Mouse (Mus musculus) layer of hippocampus, adult 6 months (tissue): Measurements from ENCODE around the gene Zfp784. TPM values are rescaled to one million over a fixed set of nuclear protein-coding genes. Genes with fewer than 3 reads are reported as not detected.

Experiments used
- long read RNA-seq, 2 experiments: library from polyadenylated mRNA; unstranded; transcript quantifications; one replicate each; pipeline ENCODE4 v2.0.0; 2019 to 2020
- polyA plus RNA-seq: library from polyadenylated mRNA; unstranded; fragments of <200 nt; fragmentation: Nextera tagmentation; gene quantifications from 2 replicates; pipeline ENCODE4 v1.2.3, GENCODE M21; 2021

Zfp784 gene
- polyA plus RNA-seq, result 3.1 and 3.3 TPM in 2 replicates
- long read RNA-seq, experiment 1, partial matches to known transcripts, result 0 of 4 reads
- long read RNA-seq, experiment 1, other reads (novel, unspliced or antisense), result 0 of 4 reads
- long read RNA-seq, experiment 2, transcript Zfp784-201 (2 exons, 2,153 nt), result major isoform, 7 of 11 reads
- long read RNA-seq, experiment 2, partial matches to known transcripts, result 3 of 11 reads
- long read RNA-seq, experiment 2, other reads (novel, unspliced or antisense), result 1 of 11 reads

DNA sequence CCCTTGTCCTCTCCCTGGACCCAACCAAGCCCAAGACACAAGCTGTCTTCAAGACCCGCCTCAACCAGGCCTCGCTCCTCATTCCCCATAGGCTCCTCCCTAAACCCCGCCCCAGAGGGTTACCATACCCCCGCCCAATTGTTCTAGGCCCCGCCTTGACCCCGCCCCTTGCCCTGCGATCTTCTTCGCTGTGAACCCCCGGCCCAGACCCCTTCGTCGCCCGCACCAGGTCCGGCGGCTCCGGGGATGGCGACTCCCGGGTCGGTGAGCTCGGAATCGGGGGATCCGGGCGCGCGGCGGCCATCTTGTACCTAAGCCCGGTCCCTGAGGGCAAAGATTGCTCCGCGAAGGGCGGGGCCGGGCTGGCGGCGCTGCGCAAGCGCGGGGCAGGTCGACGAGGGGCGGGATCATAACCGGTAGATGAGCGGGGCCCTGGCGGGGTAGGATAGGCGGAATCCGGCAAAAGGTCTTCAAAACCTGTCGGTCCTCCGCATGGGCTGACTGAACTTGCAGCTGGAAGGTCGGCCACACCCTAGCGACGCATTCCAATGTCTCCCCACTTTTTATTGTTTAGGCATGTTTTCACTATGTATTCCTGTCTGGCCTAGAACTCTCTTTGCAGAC is at the start of gene Zfp784:
Zfp784 (minus strand) TSS at position 338 of the 624 bp plus-strand sequence.

GRCm38 (mm10) chr7:5080010-5080751 is 41.9 kb upstream of the Zfp784 start, which contains the start of gene Epn1:
Gene Epn1, plus strand, starts transcription at chr7:5080235.

GRCm38 (mm10) chr7:5061774-5062359 is 23.6 kb upstream of the Zfp784 start, which contains the start of gene U2af2:
Gene U2af2, plus strand, starts transcription at chr7:5062143.

DNA sequence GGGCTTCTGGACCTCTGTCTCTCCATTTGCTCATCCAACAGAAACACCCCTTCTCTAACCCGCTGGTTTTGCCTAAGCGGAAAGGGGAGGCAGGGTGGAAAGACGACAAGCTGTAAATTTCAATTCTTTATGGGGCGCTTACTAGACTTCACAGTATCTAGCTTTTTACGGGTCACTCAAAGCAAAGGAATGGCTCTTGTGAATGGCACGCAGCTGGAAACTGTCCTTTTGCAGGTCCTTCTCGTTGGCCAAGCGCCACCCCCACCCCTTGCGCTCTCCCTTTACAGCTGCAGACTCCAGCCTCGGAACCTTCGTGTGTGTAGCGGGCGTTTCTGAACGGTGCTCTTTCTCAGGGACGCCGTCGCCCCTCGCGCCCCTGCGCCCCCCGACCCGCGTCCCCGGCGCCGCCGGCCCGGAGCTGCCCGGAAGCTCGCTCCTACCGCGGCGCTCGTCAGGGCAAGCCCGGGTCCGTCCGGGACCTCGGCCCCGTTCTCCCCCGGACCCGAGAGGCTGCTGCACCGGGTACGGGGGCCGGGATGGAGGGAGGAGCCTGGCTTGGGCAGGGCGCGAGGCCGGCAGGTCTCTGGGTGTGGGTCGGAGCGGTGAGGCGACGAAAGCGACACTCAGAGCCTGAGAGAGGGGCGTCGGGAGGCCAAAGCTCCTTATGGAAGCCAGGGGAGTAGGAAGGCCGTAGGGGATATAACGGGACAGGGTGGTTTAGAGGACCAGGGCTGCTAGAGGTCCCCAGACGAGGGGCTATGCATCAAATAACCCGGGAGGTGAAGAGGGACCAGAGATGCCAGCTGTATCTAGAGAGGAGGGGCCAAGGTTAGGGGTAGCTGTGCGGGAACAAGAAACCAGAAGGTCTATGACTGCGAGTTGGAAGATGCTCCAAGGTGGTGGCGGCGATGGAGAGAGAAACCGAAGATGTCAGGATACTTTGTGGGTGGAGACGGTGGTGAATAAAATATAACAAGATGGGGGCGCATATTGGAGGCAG is 13.2 kb upstream of the Zfp784 start, which contains the start of gene Zfp580:
Zfp580 (plus strand) TSS at position 346 of the 1,000 bp plus-strand sequence.

GRCm38 (mm10) chr7:5033818-5034217 is 4.4 kb downstream of the Zfp784 start, which contains the start of gene 4632433K11Rik:
Gene 4632433K11Rik, plus strand, starts transcription at chr7:5034118.

GRCm38 (mm10) chr7:5020000-5020681 is 18.1 kb downstream of the Zfp784 start, which contains the start of the genes Zfp865 and Ccdc106:
Gene Zfp865, plus strand, starts transcription at chr7:5020376.
Gene Ccdc106, plus strand, starts transcription at chr7:5020553.

GRCm38 (mm10) chr7:5015118-5016001 is 22.9 kb downstream of the Zfp784 start, which contains the start of gene Gm44973:
Gene Gm44973, plus strand, starts transcription at chr7:5015496.

GRCm38 (mm10) chr7:5014251-5015117 is 23.8 kb downstream of the Zfp784 start, which contains the start of the genes Zfp524 and Fiz1:
Gene Zfp524, plus strand, starts transcription at chr7:5014415.
Gene Fiz1, minus strand, starts transcription at chr7:5014697.

GRCm38 (mm10) chr7:4996003-4996895 is 42.0 kb downstream of the Zfp784 start, which contains the start of gene Zfp579:
Gene Zfp579, minus strand, starts transcription at chr7:4996158.

Other genes with a start within 250 kb of the Zfp784 start
- 7.2 and 9.5 TPM in 2 replicates for gene Tmem238, start 248.8 kb downstream of the Zfp784 start, polyA plus RNA-seq
- gene Rpl28, start 245.6 kb downstream of the Zfp784 start, polyA plus RNA-seq, result 1,085 and 1,204 TPM in 2 replicates
- 16.3 and 20.3 TPM in 2 replicates for gene Ube2s, start 225.9 kb downstream of the Zfp784 start, polyA plus RNA-seq
- gene Shisa7, start 193.8 kb downstream of the Zfp784 start, polyA plus RNA-seq, result 11.7 and 13.1 TPM in 2 replicates
- gene Isoc2b, start 168.2 kb downstream of the Zfp784 start, polyA plus RNA-seq, result 17.0 and 20.1 TPM in 2 replicates
- gene Isoc2a, start 161.3 kb downstream of the Zfp784 start, polyA plus RNA-seq, result 0.87 and 0.94 TPM in 2 replicates
- gene Gm36210, start 131.9 kb downstream of the Zfp784 start, polyA plus RNA-seq, result 0.14 and 0.29 TPM in 2 replicates
- 0.75 and 0.93 TPM in 2 replicates for gene Zfp628, start 123.2 kb downstream of the Zfp784 start, polyA plus RNA-seq
- 136 and 147 TPM in 2 replicates for gene Nat14, start 116.4 kb downstream of the Zfp784 start, polyA plus RNA-seq
- 0.04 and 0.05 TPM in 2 replicates for gene Ssc5d, start 112.7 kb downstream of the Zfp784 start, polyA plus RNA-seq
- 0.31 and 0.74 TPM in 2 replicates for gene Sbk2, start 74.0 kb downstream of the Zfp784 start, polyA plus RNA-seq
- gene Sbk3, start 67.3 kb downstream of the Zfp784 start, polyA plus RNA-seq, result 0.08 and 0.15 TPM in 2 replicates
- gene Zfp579, start 42.3 kb downstream of the Zfp784 start, polyA plus RNA-seq, result 6.2 and 8.0 TPM in 2 replicates
- 11.0 and 13.9 TPM in 2 replicates for gene Zfp524, start 24.0 kb downstream of the Zfp784 start, polyA plus RNA-seq
- gene Fiz1, start 23.7 kb downstream of the Zfp784 start, polyA plus RNA-seq, result 13.3 and 16.7 TPM in 2 replicates
- gene Gm44973, start 22.9 kb downstream of the Zfp784 start, polyA plus RNA-seq, result 0.31 TPM in 1 of 2 replicates, not detected in the other
- gene Zfp865, start 18.1 kb downstream of the Zfp784 start, polyA plus RNA-seq, result 1.5 and 2.0 TPM in 2 replicates
- gene Ccdc106, start 17.9 kb downstream of the Zfp784 start, polyA plus RNA-seq, result 65.2 and 75.8 TPM in 2 replicates
- gene 4632433K11Rik, start 4.3 kb downstream of the Zfp784 start, polyA plus RNA-seq, result not detected in 2 replicates
- gene Zfp580, start 13.1 kb upstream of the Zfp784 start, polyA plus RNA-seq, result 4.2 and 4.7 TPM in 2 replicates
- gene U2af2, start 23.7 kb upstream of the Zfp784 start, polyA plus RNA-seq, result 5.4 and 5.7 TPM in 2 replicates
- gene Epn1, start 41.8 kb upstream of the Zfp784 start, polyA plus RNA-seq, result 65.5 and 92.3 TPM in 2 replicates
- gene Rfpl4, start 78.5 kb upstream of the Zfp784 start, polyA plus RNA-seq, result not detected in 2 replicates
- 0.88 and 1.2 TPM in 2 replicates for gene Rasl2-9, start 87.5 kb upstream of the Zfp784 start, polyA plus RNA-seq
- gene Vmn1r55, start 111.2 kb upstream of the Zfp784 start, polyA plus RNA-seq, result not detected in 2 replicates
- gene Vmn1r56, start 158.3 kb upstream of the Zfp784 start, polyA plus RNA-seq, result not detected in 2 replicates
- not detected in 2 replicates for gene Vmn1r57, start 180.0 kb upstream of the Zfp784 start, polyA plus RNA-seq